Mouse (Mus musculus) intestine, embryonic 14.5 days (tissue): ENCODE data around the gene Ets1. TPM values are rescaled to one million over a fixed set of nuclear protein-coding genes. Genes with fewer than 3 reads are reported as not detected.

Experiments used
- ATAC-seq: fragments of 200-750 bp; cut with Nextera tagmentation; replicated peaks from 2 replicates; pipeline ENCODE4 v1.8.0; 2017; ENCODE audit warnings: low read depth, moderate number of reproducible peaks, moderate TSS enrichment, moderate library complexity; ENCODE audit not compliant: low FRiP score, low TSS enrichment
- DNase-seq: peaks from one replicate; pipeline ENCODE4 v3.0.0-alpha.2; 2018; ENCODE audit warnings: low spot score
- H3K27ac ChIP-seq: fragments of 300-500 bp; sonication (generic); 2 replicates; pipeline ENCODE4 v1.5.1; 2014; ENCODE audit warnings: low read depth, mild to moderate bottlenecking, control low read depth
- H3K27me3 ChIP-seq: fragments of 300-500 bp; sonication (generic); replicated peaks from 2 replicates; pipeline ENCODE4 v1.6.1; 2014; ENCODE audit warnings: low read length, control low read depth; ENCODE audit not compliant: control insufficient read depth, insufficient read depth
- H3K36me3 ChIP-seq: fragments of 300-500 bp; sonication (generic); 2 replicates; pipeline ENCODE4 v1.6.1; 2014; ENCODE audit warnings: low read length, control low read depth; ENCODE audit not compliant: control insufficient read depth, insufficient read depth
- H3K4me1 ChIP-seq: fragments of 300-500 bp; sonication (generic); replicated peaks from 2 replicates; pipeline ENCODE4 v1.6.1; 2014; ENCODE audit warnings: low read length, control low read depth, mixed read lengths; ENCODE audit not compliant: control insufficient read depth, insufficient read depth
- H3K4me2 ChIP-seq: fragments of 300-500 bp; sonication (generic); 2 replicates; pipeline ENCODE4 v1.6.1; 2014; ENCODE audit warnings: low read length
- H3K4me3 ChIP-seq: fragments of 300-500 bp; sonication (generic); 2 replicates; pipeline ENCODE4 v1.5.1; 2014; ENCODE audit warnings: low read depth, low read length, control low read depth, mixed read lengths
- H3K9ac ChIP-seq: fragments of 300-500 bp; sonication (generic); 2 replicates; pipeline ENCODE4 v1.6.1; 2014; ENCODE audit warnings: mild to moderate bottlenecking, low read length
- H3K9me3 ChIP-seq: fragments of 300-500 bp; sonication (generic); 2 replicates; pipeline ENCODE4 v1.6.1; 2016; ENCODE audit warnings: low read length, control low read depth; ENCODE audit not compliant: control insufficient read depth
- WGBS: fragments of 180-500 bp; shearing (Covaris S2); extraction: QIAGEN DNeasy Blood & Tissue Kit; methylation state at CpG from one replicate; pipeline ENCODE4 v1.1.7; 2014; 5-methylcytosine and 5-hydroxymethylcytosine counted together
- polyA plus RNA-seq: library from polyadenylated mRNA; unstranded; fragments of >200 nt; fragmentation: Nextera tagmentation; extraction: Ambion mirVana; gene quantifications from 2 replicates; pipeline ENCODE4 v1.2.1, GENCODE M21; 2014

Gene Ets1
- polyA plus RNA-seq, 1 experiment from 2014 or later = 46.3 TPM

DNA sequence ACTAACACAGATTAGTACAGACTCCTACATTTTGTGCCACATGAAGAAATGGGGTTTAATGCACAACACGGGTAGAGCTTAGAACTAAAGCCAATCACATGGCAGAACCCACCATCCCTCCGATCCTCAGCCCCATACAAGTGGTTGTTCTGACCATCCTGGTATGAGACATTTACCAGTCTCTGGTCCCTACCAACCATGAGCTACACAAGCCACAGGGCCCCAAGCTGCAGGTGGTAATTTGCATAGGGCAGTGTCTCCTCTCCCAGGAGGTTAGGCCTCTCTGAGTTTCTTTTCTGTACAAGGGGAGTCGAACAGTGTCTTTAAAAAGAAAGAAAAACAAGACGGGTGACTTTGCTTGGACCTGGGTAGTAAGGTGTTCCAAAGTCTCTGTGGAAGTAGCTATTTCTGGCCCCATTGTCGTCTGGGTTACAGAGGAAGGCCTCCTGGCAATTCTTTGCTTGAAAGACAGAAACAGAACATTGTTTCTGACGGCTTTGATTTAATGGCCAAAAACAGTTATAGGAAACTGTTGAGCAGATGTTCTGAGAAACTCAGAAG lies 23.1 kb upstream of the Ets1 start:
- H3K36me3 ChIP-seq = no peaks in the 10 kb centered on the region
- no peaks in the 10 kb centered on the region; the same call in 1 of the 2 replicates for H3K4me1 ChIP-seq
- ATAC-seq (no peak), DNase-seq (no peak)
- no peak overlapping the region for H3K27ac ChIP-seq
- no peak overlapping the region for H3K9ac ChIP-seq
- H3K27me3 ChIP-seq = no peaks in the 10 kb centered on the region
- no peak overlapping the region for H3K4me3 ChIP-seq
- no peaks in the 10 kb centered on the region for H3K9me3 ChIP-seq
- 58% methylated on average over 6 of the region's 6 CpGs for WGBS
- no peak overlapping the region for H3K4me2 ChIP-seq

DNA sequence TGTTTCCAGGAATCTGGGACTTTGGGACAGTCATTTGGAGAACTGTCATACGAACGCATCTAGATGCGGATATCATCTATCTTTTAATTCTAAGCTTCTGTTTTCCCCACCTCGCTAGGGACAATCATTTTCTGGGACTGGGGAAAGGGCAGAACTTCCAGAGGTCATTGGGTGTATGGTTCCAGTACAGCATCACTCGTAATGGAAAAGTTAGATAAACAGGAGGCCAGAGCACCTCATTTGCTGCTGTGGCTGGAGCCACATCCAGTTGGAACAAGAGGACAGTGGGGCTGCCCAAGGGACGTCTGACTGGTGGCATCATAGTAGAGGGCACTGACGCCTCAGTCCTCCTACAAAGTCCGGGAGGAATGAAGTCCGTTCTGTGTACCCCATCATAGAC lies 21.8 kb upstream of the Ets1 start:
- H3K4me3 ChIP-seq = no peak overlapping the region
- no peaks in the 10 kb centered on the region for H3K27me3 ChIP-seq
- no peak overlapping the region for H3K4me2 ChIP-seq
- H3K9ac ChIP-seq = no peak overlapping the region
- no peaks in the 10 kb centered on the region; the same call in 1 of the 2 replicates for H3K4me1 ChIP-seq
- H3K9me3 ChIP-seq = no peaks in the 10 kb centered on the region
- 87% methylated on average over 9 of the region's 9 CpGs for WGBS
- H3K27ac ChIP-seq = no peak overlapping the region
- no peaks in the 10 kb centered on the region for H3K36me3 ChIP-seq
- no peak for DNase-seq
- no peak for ATAC-seq

GRCm38 (mm10) chr9:32615461-32615860 lies 20.6 kb upstream of the Ets1 start:
- ATAC-seq (no peak), DNase-seq (no peak)
- Histone ChIP-seq H3K27me3 (no peaks in the 10 kb centered on the region), H3K27ac (no peak overlapping the region), H3K4me1 (no peaks in the 10 kb centered on the region; the same call in 1 of the 2 replicates), H3K36me3 (no peaks in the 10 kb centered on the region), H3K4me3 (no peak overlapping the region), H3K9me3 (no peaks in the 10 kb centered on the region), H3K4me2 (no peak overlapping the region), H3K9ac (no peak overlapping the region)
- 94% methylated on average over 6 of the region's 6 CpGs for WGBS

GRCm38 (mm10) chr9:32615986-32616385 lies 20.0 kb upstream of the Ets1 start:
- 47% methylated on average over 7 of the region's 7 CpGs for WGBS

DNA sequence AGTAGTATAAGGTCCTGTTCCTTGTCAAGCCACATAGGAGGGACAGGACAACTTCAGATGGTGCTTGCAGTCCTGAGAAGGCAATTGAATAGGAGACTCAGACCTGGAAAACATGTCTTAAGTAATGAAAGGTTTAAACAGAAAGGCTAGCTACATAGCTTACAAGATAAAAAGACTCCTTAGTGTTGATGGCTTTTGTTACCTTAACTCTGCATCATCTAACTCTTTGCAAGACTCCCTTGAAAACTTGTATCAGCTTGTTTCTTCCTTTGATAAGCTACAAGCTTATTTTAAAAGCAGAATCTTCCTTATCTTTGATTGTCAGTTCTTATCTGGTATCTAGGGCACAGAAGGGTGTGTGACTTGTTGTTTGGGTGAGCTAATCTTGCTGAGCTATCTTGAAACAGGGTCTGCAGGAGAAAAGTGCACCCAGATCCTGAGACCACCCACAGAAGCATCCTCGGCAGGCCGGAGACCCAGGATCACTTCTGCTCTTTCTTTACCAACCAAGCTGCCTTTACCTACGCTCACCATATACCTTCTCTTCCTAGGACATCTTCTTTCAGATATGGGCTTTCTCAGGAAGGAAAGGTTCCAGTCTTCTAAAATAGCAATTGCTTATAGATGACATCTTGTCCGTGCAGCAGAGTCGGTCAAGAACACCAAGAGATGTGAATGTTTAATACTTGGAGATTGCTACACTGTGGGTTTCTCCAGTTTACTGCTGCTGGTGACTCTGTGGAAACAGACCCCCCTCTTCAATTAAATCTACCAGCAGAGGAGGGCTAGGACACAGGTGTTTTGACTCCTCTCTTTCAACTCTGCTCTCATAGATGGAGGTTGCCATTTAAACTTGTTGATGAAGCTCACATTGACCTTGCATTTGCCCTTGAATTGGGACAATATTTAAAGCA lies 19.2 kb upstream of the Ets1 start:
- Histone ChIP-seq H3K9me3 (no peaks in the 10 kb centered on the region), H3K4me2 (no peak overlapping the region), H3K4me3 (no peak overlapping the region), H3K36me3 (no peaks in the 10 kb centered on the region), H3K27me3 (no peaks in the 10 kb centered on the region), H3K4me1 (no peaks in the 10 kb centered on the region; the same call in 1 of the 2 replicates), H3K27ac (no peak overlapping the region), H3K9ac (no peak overlapping the region)
- DNase-seq (no peak), ATAC-seq (no peak)
- 82% methylated on average over 5 of the region's 5 CpGs for WGBS

More at GRCm38 (mm10) chr9:32615986-32616385, 20.0 kb upstream of the Ets1 start:
- no peak overlapping the region for H3K4me3 ChIP-seq
- H3K36me3 ChIP-seq = no peaks in the 10 kb centered on the region
- DNase-seq (no peak), ATAC-seq (no peak)
- H3K9me3 ChIP-seq = no peaks in the 10 kb centered on the region
- H3K27me3 ChIP-seq = no peaks in the 10 kb centered on the region
- H3K4me2 ChIP-seq = no peak overlapping the region
- H3K9ac ChIP-seq = no peak overlapping the region
- no peaks in the 10 kb centered on the region; the same call in 1 of the 2 replicates for H3K4me1 ChIP-seq
- no peak overlapping the region for H3K27ac ChIP-seq

DNA sequence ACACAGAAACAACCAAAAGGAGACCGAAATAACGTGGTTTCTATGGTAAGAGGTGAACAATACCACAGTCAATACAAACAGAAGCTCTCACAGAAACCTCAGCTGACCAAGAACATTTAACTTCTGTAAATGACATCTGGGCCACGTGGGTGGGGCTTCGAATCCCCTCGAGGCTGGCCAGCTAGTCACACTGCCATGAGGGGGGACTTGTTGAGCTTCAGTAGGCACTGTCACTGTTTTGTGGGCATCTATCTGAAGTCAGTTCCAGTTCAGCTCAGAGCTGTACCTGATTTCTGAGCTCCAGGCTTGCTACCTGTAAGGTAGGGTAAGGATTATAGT lies 18.6 kb upstream of the Ets1 start:
- ATAC-seq (no peak), DNase-seq (no peak)
- Histone ChIP-seq H3K9ac (no peak overlapping the region), H3K27me3 (no peaks in the 10 kb centered on the region), H3K4me1 (no peaks in the 10 kb centered on the region; the same call in 1 of the 2 replicates), H3K9me3 (no peaks in the 10 kb centered on the region), H3K36me3 (no peaks in the 10 kb centered on the region), H3K27ac (no peak overlapping the region), H3K4me2 (no peak overlapping the region), H3K4me3 (no peak overlapping the region)
- 69% methylated on average over 5 of the region's 5 CpGs for WGBS

GRCm38 (mm10) chr9:32618544-32619120 lies 17.4 kb upstream of the Ets1 start:
- Histone ChIP-seq H3K27ac (no peak overlapping the region), H3K36me3 (no peaks in the 10 kb centered on the region), H3K27me3 (no peaks in the 10 kb centered on the region), H3K4me1 (no peaks in the 10 kb centered on the region), H3K4me2 (no peak overlapping the region), H3K4me3 (no peak overlapping the region), H3K9ac (no peak overlapping the region), H3K9me3 (no peaks in the 10 kb centered on the region)
- ATAC-seq (no peak), DNase-seq (no peak)
- 89% methylated on average over 9 of the region's 9 CpGs for WGBS

DNA sequence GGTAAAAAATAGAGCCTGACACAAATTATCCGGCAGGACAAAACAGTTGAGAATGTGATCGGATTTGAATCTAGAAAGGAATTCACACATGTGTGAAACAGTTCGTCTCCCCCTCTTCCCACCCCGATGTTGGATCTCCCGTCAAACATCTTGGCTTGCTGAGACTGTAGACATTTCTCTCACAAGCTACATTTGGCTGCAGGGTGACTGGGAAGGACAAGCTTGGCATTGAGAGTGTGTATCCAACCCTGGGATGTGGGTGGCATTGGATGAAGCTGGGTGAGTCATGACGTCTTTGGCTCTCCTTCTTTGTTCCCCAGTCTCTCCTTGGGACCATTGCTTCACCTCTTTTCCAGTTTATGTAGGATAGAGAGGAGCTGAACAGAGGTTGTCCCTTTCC lies 16.4 kb upstream of the Ets1 start:
- ATAC-seq (no peak), DNase-seq (no peak)
- Histone ChIP-seq H3K9me3 (no peaks in the 10 kb centered on the region), H3K4me3 (no peak overlapping the region), H3K27ac (no peak overlapping the region), H3K27me3 (no peaks in the 10 kb centered on the region), H3K36me3 (no peaks in the 10 kb centered on the region), H3K4me1 (no peaks in the 10 kb centered on the region), H3K4me2 (no peak overlapping the region), H3K9ac (no peak overlapping the region)
- 95% methylated on average over 6 of the region's 6 CpGs for WGBS
